ENCODE assay signal across 21 mouse cellular contexts in genomic region chr1:166801929-166802328, GRCm38 (mm10).
"Had no signal": no experiment of that assay in that cellular context is flagged by ENCODE, and none has a peak within 500 bp of the region (broad histone marks: within the 10 kb centered on the region; RNA-seq: fewer than 3 reads in every experiment).

No protein-coding gene starts in this region.

- DNase-seq: kidney, adult 11 months; kidney, adult 8-10 months; kidney, postnatal 36 days; liver, postnatal 0 days; lung, embryonic 14.5 days; lung, postnatal 10 days; lung, postnatal 36 days; right cerebral cortex, postnatal 25 days; spleen, adult 18-20 months; thymus, postnatal 36 days had no signal

- ATAC-seq: liver, postnatal 0 days; midbrain, embryonic 13.5 days; midbrain, embryonic 16.5 days had no signal

- H3K9ac ChIP-seq: limb, embryonic 12.5 days; limb, embryonic 15.5 days; liver, embryonic 14.5 days; liver, postnatal 0 days; lung, embryonic 14.5 days; midbrain, embryonic 13.5 days; neural tube, embryonic 13.5 days; stomach, embryonic 15.5 days had no signal

- H3K4me2 ChIP-seq: limb, embryonic 12.5 days; limb, embryonic 15.5 days; liver, embryonic 11.5 days; lung, embryonic 14.5 days; midbrain, embryonic 13.5 days; neural tube, embryonic 13.5 days; stomach, embryonic 15.5 days had no signal

- H3K27me3 ChIP-seq: limb, embryonic 12.5 days; limb, embryonic 15.5 days; megakaryocyte, embryonic 14.5 days; midbrain, embryonic 13.5 days; neural tube, embryonic 13.5 days; stomach, embryonic 15.5 days had no signal

- H3K27ac ChIP-seq: limb, embryonic 12.5 days; limb, embryonic 15.5 days; liver, embryonic 14.5 days; midbrain, embryonic 10.5 days; midbrain, embryonic 13.5 days; neural tube, embryonic 13.5 days; stomach, embryonic 15.5 days had no signal

- H3K4me1 ChIP-seq: limb, embryonic 12.5 days; limb, embryonic 15.5 days; midbrain, embryonic 13.5 days; stomach, embryonic 15.5 days had no signal

- H3K36me3 ChIP-seq: limb, embryonic 12.5 days; limb, embryonic 15.5 days; midbrain, embryonic 10.5 days; midbrain, embryonic 13.5 days; neural tube, embryonic 13.5 days; stomach, embryonic 15.5 days had no signal

- H3K9me3 ChIP-seq: limb, embryonic 12.5 days; limb, embryonic 15.5 days; megakaryocyte, embryonic 14.5 days; midbrain, embryonic 10.5 days; midbrain, embryonic 13.5 days; neural tube, embryonic 13.5 days; stomach, embryonic 15.5 days had no signal

- H3K4me3 ChIP-seq: limb, embryonic 12.5 days; limb, embryonic 15.5 days; megakaryocyte, embryonic 14.5 days; midbrain, embryonic 10.5 days; midbrain, embryonic 13.5 days; myocyte; neural tube, embryonic 13.5 days; stomach, embryonic 15.5 days had no signal
